Mouse (Mus musculus) monocyte, adult 5-6 weeks (primary cell): Measurements from ENCODE around the gene 2410131K14Rik. TPM values are rescaled to one million over a fixed set of nuclear protein-coding genes. Genes with fewer than 3 reads are reported as not detected.

Experiments used
- ATAC-seq: fragments of 153-309, 156-312 bp; replicated peaks from 2 replicates; pipeline ENCODE4 v1.8.0; 2017; ENCODE audit warnings: mild to moderate bottlenecking; ENCODE audit not compliant: low TSS enrichment, insufficient number of reproducible peaks, severe bottlenecking, poor library complexity, low FRiP score
- total RNA-seq: library from RNA; stranded (forward); fragments of 200-1000, 200-491, 200-594 nt; gene quantifications from 3 replicates; pipeline ENCODE4 v1.2.3, GENCODE M21; 2017

Gene 2410131K14Rik
- total RNA-seq, 1 experiment from 2014 or later = 6.2 TPM

DNA sequence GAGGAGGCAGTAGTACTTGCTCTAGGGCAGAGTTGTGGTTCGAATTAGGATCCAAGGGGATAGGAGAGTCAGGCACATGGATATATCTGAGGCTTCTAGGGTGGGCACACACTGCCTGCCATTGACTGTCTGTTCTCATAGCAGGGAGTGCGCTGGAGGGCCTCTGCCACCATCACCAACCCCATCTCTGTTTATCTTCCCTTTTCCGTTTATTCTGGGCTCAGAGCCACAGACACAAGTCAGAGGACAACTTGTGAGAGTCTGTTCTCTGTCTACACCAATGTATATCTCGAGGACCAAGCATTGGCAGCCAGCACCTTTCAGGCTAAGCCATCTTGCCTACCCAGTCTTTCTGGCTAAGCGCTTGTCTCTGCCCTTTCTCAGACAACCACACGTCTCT, 14.6 kb downstream of the 2410131K14Rik start:
- ATAC-seq = no peak

DNA sequence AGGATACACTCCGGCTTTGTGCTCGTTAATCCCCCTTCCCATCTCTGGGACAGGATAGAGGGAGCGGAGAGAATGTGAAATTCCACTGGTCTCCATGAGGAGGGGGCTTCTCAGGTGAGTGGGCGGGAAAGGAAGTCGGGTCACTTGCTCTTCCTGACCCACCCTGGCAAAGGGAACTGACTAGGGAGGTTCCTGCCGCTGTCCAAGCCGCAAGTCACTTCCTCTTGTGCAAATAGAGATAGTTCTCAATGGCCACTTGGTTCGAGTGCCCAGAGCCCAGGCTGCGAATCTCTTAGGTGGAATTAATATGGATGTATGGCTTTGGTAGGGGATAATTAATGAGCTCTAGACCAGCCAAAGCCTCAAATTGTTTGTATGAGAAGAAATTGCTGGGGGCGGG, 15.0 kb downstream of the 2410131K14Rik start:
- 0 out of 2 replicates have a peak, but pooled peaks have one; percentile 37 for ATAC-seq

DNA sequence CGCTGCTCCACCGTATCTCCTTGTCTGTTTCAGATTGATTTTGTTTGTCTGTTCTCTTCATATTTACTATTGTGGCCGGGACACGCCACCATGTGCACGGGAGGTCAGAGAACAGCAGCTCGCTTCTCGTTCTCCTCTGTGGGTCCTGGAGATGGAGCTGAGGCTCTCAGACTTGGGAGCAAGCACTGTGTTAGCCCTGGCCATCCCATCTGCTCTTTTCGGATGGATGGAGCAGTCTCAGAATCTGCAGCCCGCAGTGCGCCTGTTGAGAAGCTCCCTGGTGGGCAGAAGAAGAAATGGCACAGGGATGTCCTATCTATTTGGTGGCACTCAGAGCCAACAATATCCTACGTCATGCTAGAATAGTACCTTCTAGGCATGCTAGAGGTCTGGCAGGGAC, 15.6 kb downstream of the 2410131K14Rik start:
- ATAC-seq = no peak

DNA sequence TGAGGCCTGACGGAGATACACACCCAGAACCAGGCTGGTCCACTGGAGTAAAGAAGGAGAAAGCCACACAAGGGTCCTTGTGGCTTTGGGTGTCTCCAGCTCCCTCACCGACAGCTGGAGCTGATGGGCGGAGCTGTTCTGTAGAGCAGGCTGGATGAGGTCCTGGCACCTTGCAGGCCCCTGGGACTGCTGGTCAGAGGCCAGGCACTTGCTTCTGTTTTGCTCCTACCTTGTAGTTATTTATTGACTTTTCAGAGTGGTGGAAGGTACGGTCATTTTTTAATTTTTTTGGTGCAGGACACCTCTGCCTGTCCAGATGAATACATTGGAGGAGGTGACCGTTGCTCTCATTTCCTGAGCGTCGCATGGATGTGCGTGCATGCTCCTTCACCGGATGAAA, 16.2 kb downstream of the 2410131K14Rik start:
- ATAC-seq = no peak

DNA sequence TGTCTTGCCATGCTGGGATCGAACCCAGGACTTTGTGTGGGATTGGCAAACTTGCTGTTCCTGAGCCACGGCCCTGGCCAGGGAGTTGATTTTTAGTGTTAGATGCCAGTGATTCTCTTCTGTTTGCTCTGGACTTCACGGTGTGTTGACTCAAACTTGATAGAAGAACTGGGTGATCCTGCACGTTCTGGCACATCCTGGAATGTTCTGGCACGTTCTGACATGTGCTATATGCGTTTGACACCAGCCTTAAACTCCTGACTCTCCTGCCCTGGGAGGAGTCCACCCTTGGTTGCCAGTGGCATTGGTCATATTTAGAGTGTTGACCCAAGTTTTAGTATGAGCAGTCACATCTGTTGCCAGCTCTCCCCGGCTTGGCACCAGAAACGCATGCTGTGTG, 17.4 kb downstream of the 2410131K14Rik start:
- no peak for ATAC-seq

DNA sequence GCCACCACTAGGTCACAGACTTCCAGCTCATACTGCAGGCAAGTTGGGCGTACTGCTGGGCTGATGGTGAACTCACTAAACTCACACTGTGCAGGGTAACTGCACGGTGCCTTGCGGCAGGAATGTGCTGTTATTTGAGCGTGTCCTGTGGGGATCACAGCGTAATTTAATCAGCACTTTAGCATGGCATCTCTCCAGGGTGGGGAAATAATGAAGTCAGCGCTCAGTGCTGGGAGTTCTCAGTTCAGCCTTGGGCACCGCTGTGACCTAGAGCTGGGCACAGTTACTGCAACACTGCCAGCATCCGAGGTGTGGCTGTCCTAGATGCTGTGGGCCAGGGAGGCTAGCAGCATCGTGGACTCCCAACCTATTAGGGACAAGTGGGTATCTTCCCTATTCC, 19.3 kb downstream of the 2410131K14Rik start:
- no peak for ATAC-seq

DNA sequence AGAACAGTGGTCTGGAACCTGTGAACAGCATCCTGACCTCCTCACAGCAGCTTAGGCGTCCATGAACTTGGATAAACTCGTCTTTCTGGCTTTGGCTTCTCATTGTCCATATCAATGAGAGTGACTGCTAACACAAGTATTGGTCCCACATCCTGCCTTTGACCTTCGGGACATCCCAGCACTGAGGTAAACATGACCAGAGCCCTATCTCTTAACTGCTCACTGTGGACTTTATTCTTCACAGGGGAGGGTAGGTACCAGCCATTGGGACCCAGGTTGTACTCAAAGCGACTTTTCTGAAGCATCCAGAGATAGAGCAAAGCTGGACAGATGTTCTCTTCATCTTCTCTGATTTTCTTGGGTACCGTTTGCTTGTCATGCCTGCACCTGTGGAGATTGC, 20.3 kb downstream of the 2410131K14Rik start:
- no peak for ATAC-seq

DNA sequence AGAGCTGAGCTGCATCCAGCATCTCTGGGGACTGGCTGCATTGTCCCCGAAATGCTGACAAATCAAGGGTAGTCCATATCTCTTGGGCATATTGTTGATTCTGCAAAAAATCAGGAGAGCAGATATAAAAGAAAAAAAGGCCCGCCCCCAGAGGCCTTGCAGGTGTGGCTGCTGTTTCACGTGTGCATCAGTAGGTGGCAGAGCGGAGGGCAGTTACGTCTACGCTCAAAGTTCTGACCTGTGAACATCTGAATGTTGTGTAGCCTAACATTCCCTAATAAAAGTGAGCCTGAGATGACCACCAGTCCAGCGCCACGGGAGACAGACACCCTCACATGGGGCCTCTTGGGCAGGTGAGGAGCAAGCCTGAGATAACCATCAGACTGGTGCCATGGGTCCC, 21.3 kb downstream of the 2410131K14Rik start:
- ATAC-seq = no peak

DNA sequence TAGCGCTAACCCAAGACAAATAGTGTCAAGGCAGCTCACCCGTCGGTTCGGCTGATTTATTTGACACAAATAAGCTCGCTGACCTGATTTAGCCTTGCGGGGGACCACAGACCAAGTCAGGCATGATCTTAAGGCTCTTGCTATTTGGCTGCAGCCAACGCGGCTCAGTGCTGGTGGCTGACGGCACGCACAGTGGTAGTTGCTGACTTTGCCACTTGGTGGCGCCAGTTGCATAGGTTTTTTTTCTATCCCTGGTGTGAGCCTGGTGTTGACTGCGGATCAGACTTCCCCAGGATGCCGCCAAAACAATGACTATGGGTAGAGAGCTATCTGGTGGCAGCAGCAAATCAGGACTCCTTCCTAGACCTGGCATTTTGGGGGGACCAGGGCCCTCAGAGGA, 24.0 kb downstream of the 2410131K14Rik start:
- peak; percentile 85 for ATAC-seq

DNA sequence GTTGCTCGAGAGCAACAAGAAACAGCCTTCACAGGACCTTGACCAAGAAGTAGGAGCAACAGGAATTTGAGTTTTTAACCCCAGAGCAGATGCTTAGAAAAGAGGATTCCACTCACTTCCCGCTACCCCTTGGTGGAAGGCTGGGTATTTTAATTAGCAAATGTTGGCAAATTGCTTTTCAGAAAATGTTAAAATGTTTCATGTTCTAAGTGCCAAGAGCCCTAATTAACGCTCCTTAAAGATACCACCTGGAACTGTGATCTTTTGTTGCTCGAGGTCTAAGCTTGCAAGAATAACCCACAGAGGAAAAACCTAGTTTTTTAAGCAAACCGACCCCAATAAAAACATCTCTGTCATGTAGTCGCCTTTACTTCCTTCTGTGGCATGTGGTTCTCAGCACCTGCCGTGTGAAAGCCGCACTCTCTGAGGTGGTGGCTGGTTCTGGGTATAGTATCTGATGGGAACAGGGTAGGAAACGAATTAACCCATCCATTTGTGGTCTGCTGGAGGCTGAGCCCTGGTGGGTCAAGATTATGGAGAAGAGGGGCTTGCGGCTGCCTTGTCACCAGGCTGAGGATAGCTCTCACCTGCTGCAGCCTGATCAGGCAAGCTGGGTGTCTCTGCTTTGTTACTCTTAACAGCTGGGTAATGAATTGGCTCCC, 26.6 kb downstream of the 2410131K14Rik start:
- no peak for ATAC-seq

DNA sequence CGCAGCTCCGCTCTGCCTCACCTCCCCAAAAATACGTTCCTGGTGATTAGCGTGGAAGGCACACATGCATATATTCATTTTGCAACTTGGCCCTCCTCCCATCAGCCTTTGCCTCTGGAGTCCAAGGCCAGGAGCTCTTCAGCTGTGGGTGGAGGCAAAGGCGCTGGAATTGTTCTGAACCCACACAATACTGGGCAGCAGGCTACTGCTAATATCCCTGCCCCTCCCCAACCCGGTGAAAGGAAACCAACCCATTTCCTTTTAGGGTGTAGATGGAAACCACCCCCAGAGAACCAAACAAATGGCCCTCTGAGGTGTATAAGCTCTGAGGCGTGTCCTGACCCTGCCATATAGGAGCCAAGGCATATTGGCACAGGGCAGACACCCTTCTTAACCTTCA, 28.4 kb downstream of the 2410131K14Rik start:
- no peak for ATAC-seq

DNA sequence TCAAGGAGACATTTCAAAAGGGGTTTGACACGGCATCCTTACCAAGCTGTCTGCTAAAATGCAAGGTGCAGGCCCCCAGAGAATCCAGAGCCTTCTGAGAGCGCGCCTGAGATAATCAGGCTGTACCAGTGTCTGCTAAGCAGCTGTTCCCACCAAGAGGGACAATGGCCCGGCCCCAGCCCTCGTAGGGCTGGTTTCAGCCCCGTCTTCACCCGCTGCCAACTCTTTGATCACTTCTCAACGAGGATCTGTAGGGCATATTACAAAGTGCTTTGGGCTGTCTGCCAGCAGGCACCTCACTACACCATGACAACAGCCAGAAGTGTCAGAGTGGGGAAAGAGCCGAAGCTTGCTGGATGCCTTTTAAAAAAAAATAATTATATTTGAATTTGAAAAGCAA, 29.5 kb downstream of the 2410131K14Rik start:
- no peak for ATAC-seq

DNA sequence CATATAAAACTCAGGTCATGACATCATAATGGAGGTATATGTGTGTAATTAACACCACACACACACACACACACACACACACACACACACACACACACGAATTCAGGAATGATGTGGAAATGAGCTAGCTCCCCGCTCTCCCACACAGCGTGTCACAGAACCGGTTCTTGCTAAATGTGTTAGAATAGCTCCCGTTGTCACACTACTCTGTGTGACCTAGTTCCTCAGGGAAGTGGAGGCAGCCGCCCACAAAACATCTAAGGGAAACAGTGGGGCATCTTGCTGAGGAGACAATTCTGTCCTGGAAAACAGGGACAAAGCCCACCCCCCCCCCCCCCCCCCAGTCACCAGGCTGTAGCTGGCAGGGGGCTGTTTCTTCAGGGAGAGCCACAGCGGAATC, 31.3 kb downstream of the 2410131K14Rik start:
- ATAC-seq = no peak

DNA sequence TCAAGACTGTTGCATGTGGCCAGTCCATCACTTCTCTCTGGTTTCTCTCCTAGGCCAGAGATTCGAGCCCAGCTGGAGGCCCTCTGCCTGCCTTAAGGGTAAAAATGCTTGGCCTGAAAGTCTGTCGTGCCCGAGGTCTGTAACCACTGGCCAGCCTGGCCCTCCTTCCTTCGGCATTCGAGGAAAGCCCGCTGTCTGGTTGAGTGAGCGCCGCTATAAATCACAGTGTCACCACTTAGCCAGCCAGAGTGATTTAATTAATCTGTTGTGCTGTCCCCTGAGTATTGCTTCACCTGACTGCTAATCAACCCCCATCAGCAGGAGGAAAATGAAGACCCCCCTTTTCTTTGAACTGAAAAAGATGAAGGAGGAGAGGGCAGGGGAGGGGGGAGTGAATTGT, 31.7 kb downstream of the 2410131K14Rik start:
- ATAC-seq = no peak

DNA sequence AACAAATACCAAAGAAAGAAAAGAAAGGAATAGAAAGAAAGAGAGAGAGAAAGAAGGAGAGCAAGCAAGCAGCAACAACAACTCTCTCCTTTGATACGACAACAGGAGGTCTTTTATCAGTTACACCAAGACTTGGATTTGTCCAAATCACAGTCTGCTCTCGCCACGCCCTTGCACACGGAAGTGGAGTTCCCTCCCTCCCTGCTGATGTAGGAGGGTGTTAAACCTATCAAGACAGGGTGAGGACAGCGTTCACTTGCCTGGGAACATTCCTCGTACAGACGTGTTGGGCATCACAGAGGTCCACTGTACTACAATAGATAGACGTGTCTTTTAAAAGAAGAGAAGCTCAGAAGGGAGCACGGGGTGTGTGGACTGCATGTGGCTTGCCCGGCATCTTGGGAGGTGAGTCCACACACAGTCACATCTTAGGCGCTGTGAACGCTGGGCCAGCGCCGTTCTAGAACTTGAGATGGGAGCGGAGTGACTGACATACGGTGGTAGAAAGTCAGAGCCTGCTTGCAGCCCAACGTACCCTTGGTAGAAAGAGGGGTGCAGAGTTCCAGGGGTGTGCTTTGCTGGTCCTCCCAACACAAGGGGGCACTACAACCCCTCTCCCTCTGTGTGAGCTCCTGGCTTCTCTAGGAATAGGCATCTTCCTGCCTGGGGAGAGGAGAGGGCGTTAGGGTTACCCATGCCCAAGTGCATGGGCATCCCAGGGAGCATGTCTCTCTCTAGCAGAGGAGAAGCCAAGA, 32.9 kb downstream of the 2410131K14Rik start:
- ATAC-seq = no peak

DNA sequence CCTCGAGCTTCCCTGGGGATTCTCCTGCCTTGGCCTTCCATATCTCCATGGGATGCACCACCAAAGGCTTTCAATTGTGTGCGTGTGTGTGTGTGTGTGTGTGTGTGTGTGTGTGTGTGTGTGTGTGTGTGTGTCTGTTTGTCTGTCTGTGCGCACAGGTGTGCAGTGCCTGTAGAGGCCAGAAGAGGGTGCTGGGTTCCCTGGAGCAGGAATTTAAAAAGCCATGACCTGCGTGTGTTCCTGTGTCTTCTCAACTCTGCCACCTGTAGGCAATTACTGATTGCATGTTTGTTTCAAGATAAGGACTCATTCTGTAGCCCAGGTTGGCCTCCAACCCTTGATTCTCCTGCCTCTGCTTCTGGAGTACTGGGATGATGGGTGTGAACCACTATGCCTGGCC, 46.4 kb downstream of the 2410131K14Rik start:
- ATAC-seq = no peak

DNA sequence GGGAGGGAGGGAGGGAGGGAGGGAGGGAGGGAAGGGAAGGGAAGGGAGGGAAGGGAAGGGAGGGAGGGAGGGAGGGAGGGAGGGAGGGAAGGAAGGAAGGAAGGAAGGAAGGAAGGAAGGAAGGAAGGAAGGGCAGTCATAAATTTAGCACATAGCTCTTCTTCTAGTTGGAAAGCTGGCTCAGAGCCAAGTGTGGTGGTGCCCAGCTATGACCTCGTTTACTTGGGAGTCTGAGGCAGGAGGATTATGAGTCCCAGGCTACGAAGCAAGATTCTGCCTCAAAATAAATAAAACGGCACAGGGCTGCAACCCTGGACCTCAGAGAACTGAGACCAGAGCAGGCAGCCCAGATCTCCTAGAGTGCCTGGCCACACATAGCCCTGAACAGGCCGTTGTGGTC, 47.4 kb downstream of the 2410131K14Rik start:
- no peak for ATAC-seq

DNA sequence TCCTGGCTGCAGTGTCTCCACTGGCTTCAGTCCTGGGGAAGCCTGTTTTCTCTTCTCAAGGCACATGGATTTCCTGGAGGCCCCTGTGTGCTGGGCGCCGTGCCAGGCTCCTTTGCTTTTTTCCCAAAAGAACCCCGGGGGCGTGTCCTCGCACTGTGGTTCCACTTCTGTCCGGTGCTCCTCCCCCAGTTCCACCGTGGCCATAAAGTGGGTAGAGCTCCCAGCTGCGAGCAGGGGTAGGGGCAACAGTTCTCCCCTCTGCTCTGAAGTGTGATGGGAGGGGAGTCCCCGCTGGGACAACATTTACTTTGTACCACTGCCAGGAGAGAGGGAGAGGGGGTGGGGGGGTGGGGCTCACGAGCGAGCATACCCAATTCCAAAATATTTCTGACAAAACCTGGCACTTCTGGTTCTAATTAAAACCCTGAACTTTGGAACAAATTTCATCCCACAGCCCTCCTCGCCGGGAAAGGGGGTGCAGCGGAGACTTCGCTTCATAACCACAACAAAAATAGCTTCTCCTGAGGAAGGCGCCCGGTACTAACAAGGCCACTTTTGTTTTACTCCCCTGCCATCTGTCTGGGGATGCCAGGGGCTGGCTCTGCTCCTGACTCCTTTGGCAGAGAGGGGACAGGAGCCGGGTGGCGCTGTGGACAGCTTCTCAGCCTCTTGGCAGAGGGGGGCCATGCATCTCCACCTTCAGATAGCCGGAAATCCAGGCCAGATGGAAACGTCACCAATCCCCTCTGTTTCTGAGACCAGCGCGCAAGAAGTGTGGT, 49.2 kb downstream of the 2410131K14Rik start:
- ATAC-seq = no peak

DNA sequence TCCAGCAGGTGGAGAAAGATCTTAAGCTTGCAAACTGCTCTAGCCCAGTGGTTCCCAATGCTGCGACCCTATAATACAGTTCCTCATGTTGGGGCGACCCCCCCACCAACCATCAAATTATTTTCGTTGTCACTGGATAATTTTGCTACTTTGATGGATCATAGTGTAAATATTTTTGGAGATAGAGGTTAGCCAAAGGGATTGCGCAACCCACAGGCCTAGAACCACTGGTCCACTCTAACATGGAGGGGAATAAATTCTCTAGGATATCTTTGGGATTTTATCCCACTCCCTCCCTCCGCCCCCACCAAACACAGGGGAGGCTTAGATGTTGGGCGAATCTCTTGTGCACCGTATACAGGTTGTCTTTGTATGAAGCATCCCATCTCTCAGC, 49.8 kb downstream of the 2410131K14Rik start:
- no peak for ATAC-seq

DNA sequence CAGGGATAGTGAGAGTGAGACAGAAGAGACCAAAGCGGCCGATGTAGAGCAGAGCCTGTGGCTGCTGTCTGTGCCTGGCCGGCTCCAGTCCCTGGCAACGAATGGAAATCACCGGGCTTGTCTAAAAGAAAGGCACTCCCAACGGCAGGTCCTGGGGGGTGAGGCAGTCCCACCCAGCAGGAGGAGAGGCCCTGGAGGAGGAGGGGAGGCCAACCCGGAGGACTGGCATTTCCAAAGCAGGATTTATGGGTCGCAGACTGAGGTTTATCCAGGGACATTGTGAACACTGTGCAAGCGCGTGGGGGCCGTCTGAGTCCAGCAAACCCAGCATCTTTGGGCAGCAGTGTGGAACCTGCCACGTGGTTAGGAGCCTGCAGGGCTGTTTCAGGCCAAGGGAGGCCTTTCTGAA, 52.3 kb downstream of the 2410131K14Rik start:
- ATAC-seq = no peak
